Mouse (Mus musculus): ENCODE data around the gene Nfkbib. TPM values are rescaled to one million over a fixed set of nuclear protein-coding genes. Genes with fewer than 3 reads are reported as not detected.

Nfkbib gene
- polyA plus RNA-seq (2014; fragmentation: Illumina TruSeq; extraction: RNeasy Lipid Tissue Mini Kit (QIAGEN cat#74804); ENCODE audit: low read depth, low replicate concordance) = 0.47 TPM

GRCm38 (mm10) chr7:28767462-28767965 is at the start of gene Nfkbib:
TSS of gene Nfkbib (minus strand) at chr7:28767512.

GRCm38 (mm10) chr7:28808221-28808941 is 41.1 kb upstream of the Nfkbib start, which contains the start of gene Hnrnpl:
TSS of gene Hnrnpl (plus strand) at chr7:28808541.

DNA sequence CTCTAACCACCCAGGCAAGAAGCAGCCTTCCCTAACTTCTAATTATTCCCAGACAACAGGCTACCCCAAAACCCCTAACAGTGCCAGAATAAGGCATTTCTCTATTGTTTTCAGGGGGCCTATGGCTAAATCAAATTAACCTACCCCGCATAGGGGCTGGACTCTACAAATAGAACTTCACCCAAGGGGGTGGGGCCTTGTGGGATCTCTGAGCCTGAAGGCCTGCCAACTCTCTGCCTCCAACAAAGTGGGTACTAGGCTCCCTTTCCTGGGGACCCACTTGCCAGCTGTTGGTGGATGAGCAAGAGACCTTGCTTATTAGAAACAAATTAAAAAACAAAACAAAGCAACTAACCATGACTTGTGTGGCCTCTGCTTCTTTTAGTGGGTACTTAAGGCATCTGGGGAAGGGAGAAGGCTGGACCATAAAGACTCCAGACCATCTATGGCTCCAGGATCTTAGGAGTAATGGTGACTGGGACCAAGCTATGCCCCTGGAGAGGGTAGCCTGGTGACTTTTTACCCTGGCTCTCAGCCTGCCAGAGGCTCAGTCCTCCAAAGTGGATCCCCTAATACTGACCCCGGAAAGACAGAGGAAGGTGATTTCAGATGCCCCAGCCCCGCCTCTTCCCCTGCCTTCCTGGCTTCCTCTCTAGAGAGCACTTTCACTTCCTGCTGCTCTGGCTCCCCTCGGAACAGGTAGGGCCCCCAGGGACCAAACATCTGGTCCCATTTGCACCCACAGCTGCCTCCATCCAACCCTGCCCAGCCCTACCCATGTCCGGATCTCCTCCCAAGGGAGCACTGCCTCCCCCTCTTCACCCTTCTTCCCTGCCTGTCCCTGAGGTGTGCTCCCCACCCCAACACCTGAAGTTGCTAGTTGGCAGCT is 21.2 kb upstream of the Nfkbib start, which contains the start of gene Rinl:
Gene Rinl (plus strand): TSS at position 663 of the 889 bp plus-strand sequence.

DNA sequence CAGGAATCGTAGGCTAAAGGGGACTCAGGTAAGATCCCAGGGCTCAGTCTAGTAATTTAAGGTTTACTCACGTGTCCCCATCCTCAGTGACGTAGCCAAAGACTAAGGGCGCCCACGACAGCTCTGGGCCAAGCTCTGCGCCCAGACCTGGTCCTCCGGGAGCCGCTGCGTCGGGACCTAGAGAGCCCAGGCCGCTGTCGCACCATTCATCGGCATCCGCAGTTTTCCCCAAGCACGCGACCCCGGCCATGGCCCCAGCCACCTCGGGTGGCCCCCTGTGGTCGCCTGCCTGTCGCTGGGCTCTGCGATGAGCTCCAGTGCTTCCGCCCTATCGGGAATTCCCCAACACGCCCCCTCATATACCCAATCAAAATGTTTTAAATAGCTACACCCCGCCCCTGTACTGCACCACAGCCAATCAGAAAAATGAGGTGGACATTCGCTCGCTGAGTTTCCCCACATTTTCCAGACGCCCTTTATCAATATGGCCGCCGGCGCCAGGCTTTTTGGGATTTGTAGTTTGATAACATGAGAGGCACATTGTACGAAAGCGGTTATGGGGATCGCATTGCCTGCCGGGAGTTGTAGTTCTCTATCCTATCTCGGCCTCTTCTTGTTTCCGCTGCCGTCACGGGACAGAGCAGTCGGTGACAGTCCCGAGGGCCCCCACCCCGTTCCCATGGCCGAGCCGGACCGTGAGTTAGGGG is 986 bp downstream of the Nfkbib start, which contains the start of gene Sirt2:
Gene Sirt2 (plus strand): TSS at position 563 of the 707 bp plus-strand sequence.

GRCm38 (mm10) chr7:28756079-28756478 is 11.2 kb downstream of the Nfkbib start, which contains the start of gene Ccer2:
TSS of gene Ccer2 (plus strand) at chr7:28756174.

DNA sequence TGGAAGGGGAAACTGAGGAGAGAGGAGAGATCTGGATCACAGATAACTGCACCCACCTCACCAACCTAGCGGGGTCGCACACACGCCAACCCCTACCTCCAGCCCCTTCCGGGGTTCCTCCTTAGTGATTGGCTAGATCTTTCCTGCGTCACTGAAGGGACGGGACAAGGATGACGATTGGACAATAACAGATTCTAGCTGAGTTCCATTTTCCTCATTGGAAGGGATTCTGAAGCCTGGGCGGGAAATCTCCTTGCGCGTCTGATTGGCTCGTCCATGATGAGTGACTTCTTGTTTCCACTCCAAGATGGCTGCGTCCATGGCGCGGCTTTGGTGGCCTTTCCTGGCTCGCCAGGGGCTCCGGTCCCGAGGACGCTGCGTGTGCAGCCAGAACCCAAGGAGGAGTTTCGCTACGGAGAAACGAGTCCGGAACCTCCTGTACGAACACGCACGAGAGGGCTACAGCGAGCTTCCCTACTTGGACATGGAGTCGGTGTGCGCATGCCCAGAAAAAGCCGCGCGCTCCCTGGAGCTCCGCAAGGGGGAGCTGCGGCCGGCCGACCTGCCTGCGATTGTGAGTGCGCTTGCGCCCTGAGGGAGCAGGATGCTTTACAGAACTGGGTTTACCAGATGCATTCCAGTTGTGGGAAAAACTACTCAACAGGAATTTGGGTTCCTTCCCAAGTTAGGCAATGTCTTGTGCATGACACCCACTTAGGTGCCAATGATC is 25.4 kb downstream of the Nfkbib start, which contains the start of the genes Mrps12 and Sars2:
Gene Mrps12 (minus strand): TSS at position 112 of the 730 bp plus-strand sequence.
Gene Sars2 (plus strand): TSS at position 284 of the 730 bp plus-strand sequence.

DNA sequence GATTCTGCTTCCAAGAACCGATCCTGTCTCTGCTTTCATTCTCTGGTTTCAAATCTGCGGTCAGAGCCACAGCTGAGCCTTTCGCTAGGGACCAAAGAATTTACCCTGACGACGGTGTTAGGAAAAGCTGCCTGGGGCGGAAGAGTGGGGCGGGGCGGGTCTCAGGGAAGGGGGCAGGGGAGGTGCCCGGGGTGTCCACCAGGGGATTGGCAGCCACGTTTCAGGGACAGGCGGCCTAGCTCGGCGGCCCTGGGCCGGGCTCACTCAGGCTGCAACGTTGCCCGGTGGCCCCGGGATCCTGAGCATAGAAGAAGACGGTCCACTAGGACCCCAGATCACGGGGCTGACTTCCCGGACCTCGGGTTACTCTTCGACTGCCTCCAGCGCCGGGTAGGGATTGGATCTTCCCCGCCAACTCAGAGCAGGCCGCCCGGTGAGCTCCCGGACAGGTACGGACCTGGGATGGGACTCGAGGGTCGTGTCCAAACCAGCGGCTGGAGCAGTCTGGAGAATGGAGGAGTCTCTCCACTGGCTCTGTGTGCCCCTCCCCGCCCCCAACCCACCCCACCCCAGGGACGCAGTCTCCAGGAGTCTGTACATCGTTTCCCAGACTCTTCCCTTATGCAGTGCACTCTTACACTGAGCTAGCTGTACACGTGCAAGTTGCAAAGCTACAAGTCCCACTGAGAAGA is 50.6 kb downstream of the Nfkbib start, which contains the start of gene Fbxo17:
Gene Fbxo17 (plus strand): TSS at position 215 of the 692 bp plus-strand sequence.

Other genes with a start within 250 kb of the Nfkbib start
- gene Ifnl3, start 244.7 kb downstream of the Nfkbib start, polyA plus RNA-seq (2014; fragmentation: Illumina TruSeq; extraction: RNeasy Lipid Tissue Mini Kit (QIAGEN cat#74804); ENCODE audit: low read depth, low replicate concordance) = not detected
- gene Sycn, start 226.6 kb downstream of the Nfkbib start, polyA plus RNA-seq (2014; fragmentation: Illumina TruSeq; extraction: RNeasy Lipid Tissue Mini Kit (QIAGEN cat#74804); ENCODE audit: low read depth, low replicate concordance) = not detected
- not detected for gene Nccrp1, start 220.3 kb downstream of the Nfkbib start, polyA plus RNA-seq (2014; fragmentation: Illumina TruSeq; extraction: RNeasy Lipid Tissue Mini Kit (QIAGEN cat#74804); ENCODE audit: low read depth, low replicate concordance)
- gene Samd4b, start 169.4 kb downstream of the Nfkbib start, polyA plus RNA-seq (2014; fragmentation: Illumina TruSeq; extraction: RNeasy Lipid Tissue Mini Kit (QIAGEN cat#74804); ENCODE audit: low read depth, low replicate concordance) = 17.6 TPM
- 2.2 TPM for gene Pak4, start 169.3 kb downstream of the Nfkbib start, polyA plus RNA-seq (2014; fragmentation: Illumina TruSeq; extraction: RNeasy Lipid Tissue Mini Kit (QIAGEN cat#74804); ENCODE audit: low read depth, low replicate concordance)
- gene Acp7, start 136.2 kb downstream of the Nfkbib start, polyA plus RNA-seq (2014; fragmentation: Illumina TruSeq; extraction: RNeasy Lipid Tissue Mini Kit (QIAGEN cat#74804); ENCODE audit: low read depth, low replicate concordance) = not detected
- gene Fbxo27, start 74.7 kb downstream of the Nfkbib start, polyA plus RNA-seq (2014; fragmentation: Illumina TruSeq; extraction: RNeasy Lipid Tissue Mini Kit (QIAGEN cat#74804); ENCODE audit: low read depth, low replicate concordance) = 0.29 TPM
- 0.64 TPM for gene Fbxo17, start 50.7 kb downstream of the Nfkbib start, polyA plus RNA-seq (2014; fragmentation: Illumina TruSeq; extraction: RNeasy Lipid Tissue Mini Kit (QIAGEN cat#74804); ENCODE audit: low read depth, low replicate concordance)
- gene Mrps12, start 25.7 kb downstream of the Nfkbib start, polyA plus RNA-seq (2014; fragmentation: Illumina TruSeq; extraction: RNeasy Lipid Tissue Mini Kit (QIAGEN cat#74804); ENCODE audit: low read depth, low replicate concordance) = 35.0 TPM
- 0.29 TPM for gene Sars2, start 25.5 kb downstream of the Nfkbib start, polyA plus RNA-seq (2014; fragmentation: Illumina TruSeq; extraction: RNeasy Lipid Tissue Mini Kit (QIAGEN cat#74804); ENCODE audit: low read depth, low replicate concordance)
- not detected for gene Ccer2, start 11.3 kb downstream of the Nfkbib start, polyA plus RNA-seq (2014; fragmentation: Illumina TruSeq; extraction: RNeasy Lipid Tissue Mini Kit (QIAGEN cat#74804); ENCODE audit: low read depth, low replicate concordance)
- gene Sirt2, start 777 bp downstream of the Nfkbib start, polyA plus RNA-seq (2014; fragmentation: Illumina TruSeq; extraction: RNeasy Lipid Tissue Mini Kit (QIAGEN cat#74804); ENCODE audit: low read depth, low replicate concordance) = 19.5 TPM
- 0.87 TPM for gene Rinl, start 21.5 kb upstream of the Nfkbib start, polyA plus RNA-seq (2014; fragmentation: Illumina TruSeq; extraction: RNeasy Lipid Tissue Mini Kit (QIAGEN cat#74804); ENCODE audit: low read depth, low replicate concordance)
- gene Hnrnpl, start 41.0 kb upstream of the Nfkbib start, polyA plus RNA-seq (2014; fragmentation: Illumina TruSeq; extraction: RNeasy Lipid Tissue Mini Kit (QIAGEN cat#74804); ENCODE audit: low read depth, low replicate concordance) = 312 TPM
- 31.1 TPM for gene Ech1, start 57.7 kb upstream of the Nfkbib start, polyA plus RNA-seq (2014; fragmentation: Illumina TruSeq; extraction: RNeasy Lipid Tissue Mini Kit (QIAGEN cat#74804); ENCODE audit: low read depth, low replicate concordance)
- 2.7 TPM for gene Lgals4, start 66.3 kb upstream of the Nfkbib start, polyA plus RNA-seq (2014; fragmentation: Illumina TruSeq; extraction: RNeasy Lipid Tissue Mini Kit (QIAGEN cat#74804); ENCODE audit: low read depth, low replicate concordance)
- not detected for gene Lgals7, start 96.3 kb upstream of the Nfkbib start, polyA plus RNA-seq (2014; fragmentation: Illumina TruSeq; extraction: RNeasy Lipid Tissue Mini Kit (QIAGEN cat#74804); ENCODE audit: low read depth, low replicate concordance)
- gene Capn12, start 113.9 kb upstream of the Nfkbib start, polyA plus RNA-seq (2014; fragmentation: Illumina TruSeq; extraction: RNeasy Lipid Tissue Mini Kit (QIAGEN cat#74804); ENCODE audit: low read depth, low replicate concordance) = not detected
- 31.7 TPM for gene Actn4, start 194.8 kb upstream of the Nfkbib start, polyA plus RNA-seq (2014; fragmentation: Illumina TruSeq; extraction: RNeasy Lipid Tissue Mini Kit (QIAGEN cat#74804); ENCODE audit: low read depth, low replicate concordance)
- gene Eif3k, start 214.4 kb upstream of the Nfkbib start, polyA plus RNA-seq (2014; fragmentation: Illumina TruSeq; extraction: RNeasy Lipid Tissue Mini Kit (QIAGEN cat#74804); ENCODE audit: low read depth, low replicate concordance) = 8.5 TPM
- not detected for gene Map4k1, start 214.5 kb upstream of the Nfkbib start, polyA plus RNA-seq (2014; fragmentation: Illumina TruSeq; extraction: RNeasy Lipid Tissue Mini Kit (QIAGEN cat#74804); ENCODE audit: low read depth, low replicate concordance)

Measured in adrenal gland, adult 10 weeks (tissue).